Mouse (Mus musculus) embryo, embryonic 11.5 days (tissue): ENCODE measurements around the gene Prkce.

Source experiments
- DNase-seq: peaks from one replicate; pipeline ENCODE4 v3.0.0-alpha.2; 2012; ENCODE audit warnings: low read depth, low spot score

The Prkce gene

GRCm38 (mm10) chr17:86175516-86175915 is 7.9 kb downstream of the Prkce start:
- no peak for DNase-seq

GRCm38 (mm10) chr17:86176722-86177121 is 9.1 kb downstream of the Prkce start:
- DNase-seq: no peak

GRCm38 (mm10) chr17:86183788-86184187 is 16.2 kb downstream of the Prkce start:
- no peak for DNase-seq

GRCm38 (mm10) chr17:86184552-86185209 is 17.1 kb downstream of the Prkce start:
- no peak for DNase-seq

- DNase-seq: no peak
Measured at GRCm38 (mm10) chr17:86185584-86185983, 18.0 kb downstream of the Prkce start.

- no peak for DNase-seq
Measured at GRCm38 (mm10) chr17:86187777-86188176, 20.2 kb downstream of the Prkce start.

- no peak for DNase-seq
Measured at GRCm38 (mm10) chr17:86193979-86194378, 26.4 kb downstream of the Prkce start.

GRCm38 (mm10) chr17:86194921-86195320 is 27.3 kb downstream of the Prkce start:
- DNase-seq: no peak

- DNase-seq: no peak
Measured at GRCm38 (mm10) chr17:86198496-86199465, 31.2 kb downstream of the Prkce start.

GRCm38 (mm10) chr17:86201981-86202380 is 34.4 kb downstream of the Prkce start:
- no peak for DNase-seq

- DNase-seq: no peak
Measured at GRCm38 (mm10) chr17:86202972-86203371, 35.4 kb downstream of the Prkce start.

GRCm38 (mm10) chr17:86203531-86204450 is 36.2 kb downstream of the Prkce start:
- DNase-seq: no peak

GRCm38 (mm10) chr17:86206289-86206688 is 38.7 kb downstream of the Prkce start:
- no peak for DNase-seq

- DNase-seq: no peak
Measured at GRCm38 (mm10) chr17:86208057-86208820, 40.7 kb downstream of the Prkce start.

GRCm38 (mm10) chr17:86208821-86209186 is 41.2 kb downstream of the Prkce start:
- DNase-seq: no peak

GRCm38 (mm10) chr17:86209680-86210251 is 42.2 kb downstream of the Prkce start:
- DNase-seq: no peak

- no peak for DNase-seq
Measured at GRCm38 (mm10) chr17:86212204-86212603, 44.6 kb downstream of the Prkce start.

GRCm38 (mm10) chr17:86214285-86214684 is 46.7 kb downstream of the Prkce start:
- DNase-seq: no peak

GRCm38 (mm10) chr17:86214741-86215140 is 47.2 kb downstream of the Prkce start:
- DNase-seq: no peak

- DNase-seq: no peak
Measured at GRCm38 (mm10) chr17:86215771-86216170, 48.2 kb downstream of the Prkce start.

GRCm38 (mm10) chr17:86217468-86217867 is 49.9 kb downstream of the Prkce start:
- DNase-seq: no peak
